8 mouse cellular contexts compared by ENCODE assay signal in genomic region chr5:33371137-33371536, GRCm38 (mm10). TPM values are rescaled to one million over a fixed set of nuclear protein-coding genes. Genes with fewer than 3 reads are reported as not detected.
DNase-seq lines count a peak whose midpoint lies in the region; ATAC-seq lines count a peak whose summit lies in the region.

No protein-coding gene starts in this region.

- intact Hi-C loops in left cerebral cortex, postnatal 4 days (cut with DNase I) = loop anchor here (10.0 kb wide), 1 partner anchor 166 kb away; no protein-coding TSS in a partner anchor

- no peak overlapping the region for H3K4me3 ChIP-seq in forebrain, embryonic 14.5 days (ENCODE audit: low read depth, low read length)
- H3K4me3 ChIP-seq in forebrain, embryonic 13.5 days = no peak overlapping the region
- H3K4me3 ChIP-seq in neural tube, embryonic 12.5 days = no peak overlapping the region
- H3K4me3 ChIP-seq in midbrain, embryonic 13.5 days (replicated peaks) = no peak overlapping the region

- H3K9me3 ChIP-seq in forebrain, embryonic 14.5 days (replicated peaks; ENCODE audit: control insufficient read depth, low read length) = no peaks in the 10 kb centered on the region
- H3K9me3 ChIP-seq in forebrain, embryonic 13.5 days (replicated peaks) = no peaks in the 10 kb centered on the region
- H3K9me3 ChIP-seq in neural tube, embryonic 12.5 days = no peaks in the 10 kb centered on the region
- H3K9me3 ChIP-seq in midbrain, embryonic 13.5 days = no peaks in the 10 kb centered on the region

- peak; percentile 30 for DNase-seq in forebrain, embryonic 14.5 days (ENCODE audit: low spot score)
- DNase-seq in neural tube, embryonic 10.5 days (ENCODE audit: extremely low spot score, low spot score) = no peak
- DNase-seq in embryo, embryonic 10.5 days (ENCODE audit: low spot score) = peak; percentile 22
- no peak for DNase-seq in left cerebral cortex, adult 8-10 months (ENCODE audit: low spot score in 2 of 2)
- DNase-seq in left cerebral cortex, postnatal 4 days = no peak

- H3K27me3 ChIP-seq in forebrain, embryonic 14.5 days (replicated peaks; ENCODE audit: control insufficient read depth, insufficient read depth, low read length) = no peaks in the 10 kb centered on the region
- H3K27me3 ChIP-seq in forebrain, embryonic 13.5 days = no peaks in the 10 kb centered on the region
- no peaks in the 10 kb centered on the region for H3K27me3 ChIP-seq in neural tube, embryonic 12.5 days (replicated peaks)
- H3K27me3 ChIP-seq in midbrain, embryonic 13.5 days = no peaks in the 10 kb centered on the region

- no peak overlapping the region for H3K27ac ChIP-seq in forebrain, embryonic 14.5 days (ENCODE audit: low read depth, low read length)
- no peak overlapping the region for H3K27ac ChIP-seq in forebrain, embryonic 13.5 days
- H3K27ac ChIP-seq in neural tube, embryonic 12.5 days = no peak overlapping the region
- H3K27ac ChIP-seq in midbrain, embryonic 13.5 days = no peak overlapping the region

- H3K4me2 ChIP-seq in forebrain, embryonic 14.5 days (ENCODE audit: low read length) = no peak overlapping the region
- no peak overlapping the region for H3K4me2 ChIP-seq in forebrain, embryonic 13.5 days
- H3K4me2 ChIP-seq in neural tube, embryonic 12.5 days (replicated peaks) = no peak overlapping the region
- no peak overlapping the region for H3K4me2 ChIP-seq in midbrain, embryonic 13.5 days (replicated peaks)

- H3K36me3 ChIP-seq in forebrain, embryonic 14.5 days (ENCODE audit: control insufficient read depth, insufficient read depth, low read length) = peaks cover 79% of the 10 kb centered on the region
- H3K36me3 ChIP-seq in forebrain, embryonic 13.5 days (ENCODE audit: poor library complexity, severe bottlenecking) = peaks cover 83% of the 10 kb centered on the region
- H3K36me3 ChIP-seq in neural tube, embryonic 12.5 days = peaks cover 84% of the 10 kb centered on the region
- H3K36me3 ChIP-seq in midbrain, embryonic 13.5 days = peaks cover 82% of the 10 kb centered on the region

- ATAC-seq in forebrain, embryonic 14.5 days = no peak
- ATAC-seq in forebrain, embryonic 13.5 days = no peak
- no peak for ATAC-seq in neural tube, embryonic 12.5 days (ENCODE audit: low FRiP score, low read depth)
- ATAC-seq in midbrain, embryonic 13.5 days = 0 out of 2 replicates have a peak, but pooled peaks have one; percentile 27

- H3K9ac ChIP-seq in forebrain, embryonic 14.5 days (ENCODE audit: low read length) = no peak overlapping the region
- no peak overlapping the region for H3K9ac ChIP-seq in forebrain, embryonic 13.5 days
- H3K9ac ChIP-seq in neural tube, embryonic 12.5 days = 0 out of 2 replicates have a peak overlapping the region, but pooled peaks have one; percentile 5
- no peak overlapping the region for H3K9ac ChIP-seq in midbrain, embryonic 13.5 days (replicated peaks)

- no peaks in the 10 kb centered on the region for H3K4me1 ChIP-seq in forebrain, embryonic 14.5 days (ENCODE audit: control insufficient read depth, insufficient read depth, low read length)
- no peaks in the 10 kb centered on the region for H3K4me1 ChIP-seq in forebrain, embryonic 13.5 days
- no peaks in the 10 kb centered on the region for H3K4me1 ChIP-seq in neural tube, embryonic 12.5 days
- no peaks in the 10 kb centered on the region for H3K4me1 ChIP-seq in midbrain, embryonic 13.5 days (replicated peaks)

RNA-seq across cellular contexts. Expression of gene Uvssa, which starts 7.2 kb away (rescaled TPM):
- 4.7 and 5.5 TPM in 2 replicates for polyA plus RNA-seq in forebrain, embryonic 14.5 days (2014; fragmentation: Nextera tagmentation; extraction: Ambion mirVana)
- 8.0 and 8.2 TPM in 2 replicates for polyA plus RNA-seq in forebrain, embryonic 13.5 days (2015; fragmentation: Nextera tagmentation; extraction: Ambion mirVana)
- polyA plus RNA-seq in neural tube, embryonic 12.5 days (2016; fragmentation: Nextera tagmentation; extraction: Ambion mirVana) = 8.5 and 8.7 TPM in 2 replicates
- 9.4 and 9.9 TPM in 2 replicates for polyA plus RNA-seq in midbrain, embryonic 13.5 days (2015; fragmentation: Nextera tagmentation; extraction: Ambion mirVana)
- total RNA-seq in left cerebral cortex, adult 8-10 months (2022) = 1 to 10 TPM; 7.2 to 8.5 (median 8.0) TPM
- 10 to 100 TPM; 12.4 to 12.9 TPM for total RNA-seq in left cerebral cortex, postnatal 4 days (2021)

RNA-seq across cellular contexts. Expression of gene Maea, which starts 35.8 kb away (rescaled TPM):
- polyA plus RNA-seq in forebrain, embryonic 14.5 days (2014; fragmentation: Nextera tagmentation; extraction: Ambion mirVana) = 122 TPM in 2 replicates
- 107 and 122 TPM in 2 replicates for polyA plus RNA-seq in forebrain, embryonic 13.5 days (2015; fragmentation: Nextera tagmentation; extraction: Ambion mirVana)
- 124 and 125 TPM in 2 replicates for polyA plus RNA-seq in neural tube, embryonic 12.5 days (2016; fragmentation: Nextera tagmentation; extraction: Ambion mirVana)
- polyA plus RNA-seq in midbrain, embryonic 13.5 days (2015; fragmentation: Nextera tagmentation; extraction: Ambion mirVana) = 138 and 146 TPM in 2 replicates
- total RNA-seq in left cerebral cortex, adult 8-10 months (2022) = 100 to 1,000 TPM in 1 of 4 experiments, 10 to 100 TPM in 3; 91.7 to 104 (median 98.1) TPM
- 10 to 100 TPM; 89.1 to 94.1 TPM for total RNA-seq in left cerebral cortex, postnatal 4 days (2021)

Comparison
In these comparisons a context has a peak if more than half of its experiments do, and no peak if none do; other contexts are left out.
1. DNase-seq: peak in forebrain, embryonic 14.5 days (single experiment) and embryo, embryonic 10.5 days (single experiment); none in neural tube, embryonic 10.5 days (single experiment), left cerebral cortex, adult 8-10 months (0 of 2) and left cerebral cortex, postnatal 4 days (single experiment).